Mouse (Mus musculus): ENCODE results near the gene Nmt1.

The Nmt1 gene

DNA sequence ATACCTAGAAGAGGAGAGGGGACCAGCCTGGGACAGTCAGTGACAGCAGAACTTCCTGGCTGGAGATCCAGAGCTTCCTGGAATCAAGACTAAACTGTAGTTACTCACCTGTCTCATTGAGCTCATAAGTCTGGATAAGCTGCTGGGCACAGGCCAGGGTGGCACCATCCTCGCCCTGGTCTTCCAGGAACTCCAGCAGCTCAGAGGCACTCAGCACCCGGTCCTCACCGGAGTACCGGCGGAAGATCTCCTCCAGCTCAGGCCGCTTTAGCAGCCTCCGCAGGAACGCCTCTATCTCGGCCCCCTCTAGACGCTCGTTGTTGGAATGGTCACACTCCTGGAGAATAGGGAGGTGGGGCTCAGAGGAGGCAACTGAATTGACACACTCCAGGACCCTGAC is 50.1 kb downstream of the Nmt1 start:
- no peak for DNase-seq (ENCODE audit: low spot score)

GRCm38 (mm10) chr11:103080323-103081091 is 52.5 kb downstream of the Nmt1 start:
- no peak for DNase-seq (ENCODE audit: low spot score)

GRCm38 (mm10) chr11:103081631-103082030 is 53.6 kb downstream of the Nmt1 start:
- DNase-seq (ENCODE audit: low spot score), result no peak

- DNase-seq (ENCODE audit: low spot score), result no peak
These were observed 65.3 kb downstream of the Nmt1 start for GRCm38 (mm10) chr11:103093306-103093705.

GRCm38 (mm10) chr11:103093862-103094833 is 66.2 kb downstream of the Nmt1 start:
- no peak for DNase-seq (ENCODE audit: low spot score)

DNA sequence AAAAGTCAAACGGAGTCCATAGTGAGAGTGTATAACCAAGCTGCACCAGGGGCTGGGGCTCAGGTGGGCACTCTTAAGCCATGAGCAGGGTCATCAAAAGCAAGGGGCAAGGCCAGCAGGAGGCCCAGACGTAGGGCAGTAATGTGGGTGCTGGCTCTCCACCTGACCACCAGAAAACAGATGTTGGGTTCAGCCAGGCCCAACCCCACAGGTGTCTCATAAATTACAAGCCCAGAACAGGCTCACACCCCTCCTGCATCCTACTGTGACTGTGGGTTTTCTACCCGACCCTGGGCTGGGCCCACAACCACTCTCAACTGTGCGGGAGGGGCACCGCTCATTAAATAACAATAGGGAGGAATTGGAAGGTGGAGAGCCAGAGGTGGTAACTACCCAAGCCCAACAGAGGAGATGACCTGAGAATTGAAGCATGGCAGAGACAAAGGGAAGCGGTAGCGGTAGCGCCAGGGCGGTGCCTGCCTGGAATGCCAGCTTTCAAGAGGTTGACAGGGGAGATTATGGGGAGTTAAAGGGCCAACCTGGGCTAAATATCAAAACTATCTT is 67.2 kb downstream of the Nmt1 start:
- no peak for DNase-seq (ENCODE audit: low spot score)

- no peak for DNase-seq (ENCODE audit: low spot score)
These were observed 67.8 kb downstream of the Nmt1 start for GRCm38 (mm10) chr11:103095801-103096200.

DNA sequence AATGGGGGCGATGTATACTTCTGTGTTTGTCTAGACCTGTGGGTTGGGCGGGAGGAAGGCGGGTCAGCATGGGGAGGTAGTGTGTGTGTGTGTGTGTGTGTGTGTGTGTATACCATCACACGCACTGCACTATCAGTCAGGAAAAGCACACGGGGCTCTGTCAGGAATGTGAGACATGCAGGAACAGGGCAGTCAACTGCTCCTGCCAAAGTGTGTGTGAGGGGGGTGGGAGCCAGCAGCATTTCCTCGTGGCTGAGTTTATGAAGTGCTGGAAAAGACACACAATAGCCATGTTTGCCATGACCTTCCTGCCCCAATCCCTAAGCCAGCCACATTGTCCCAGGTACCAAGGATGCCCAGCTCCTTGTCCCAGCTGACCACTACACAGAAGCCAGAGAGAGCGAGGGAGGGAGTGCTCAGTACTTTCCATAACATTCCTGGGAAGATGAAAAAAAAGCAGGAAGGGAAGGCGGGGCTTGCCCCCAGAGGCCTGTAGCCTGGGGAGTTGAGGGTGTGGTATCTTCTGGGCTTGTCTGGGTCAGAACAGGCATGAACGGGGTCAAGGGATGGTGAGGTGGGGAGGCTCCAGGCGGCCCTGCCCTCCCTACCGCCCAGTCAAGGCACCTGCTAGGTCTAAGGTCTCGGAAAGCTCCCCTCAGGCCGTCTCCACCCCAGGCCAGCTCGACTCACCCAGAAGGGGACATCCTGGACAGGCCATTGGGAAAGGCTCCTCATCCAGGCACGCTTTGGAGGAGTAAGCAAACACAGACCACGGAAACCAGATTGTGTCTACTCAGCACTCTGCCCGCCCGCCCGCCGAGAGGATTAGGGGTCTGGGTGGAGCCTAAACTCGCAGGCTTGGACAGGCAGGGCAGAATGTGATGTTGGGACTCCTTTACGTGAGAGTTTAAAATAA is 69.2 kb downstream of the Nmt1 start:
- DNase-seq (ENCODE audit: low spot score), result no peak

DNA sequence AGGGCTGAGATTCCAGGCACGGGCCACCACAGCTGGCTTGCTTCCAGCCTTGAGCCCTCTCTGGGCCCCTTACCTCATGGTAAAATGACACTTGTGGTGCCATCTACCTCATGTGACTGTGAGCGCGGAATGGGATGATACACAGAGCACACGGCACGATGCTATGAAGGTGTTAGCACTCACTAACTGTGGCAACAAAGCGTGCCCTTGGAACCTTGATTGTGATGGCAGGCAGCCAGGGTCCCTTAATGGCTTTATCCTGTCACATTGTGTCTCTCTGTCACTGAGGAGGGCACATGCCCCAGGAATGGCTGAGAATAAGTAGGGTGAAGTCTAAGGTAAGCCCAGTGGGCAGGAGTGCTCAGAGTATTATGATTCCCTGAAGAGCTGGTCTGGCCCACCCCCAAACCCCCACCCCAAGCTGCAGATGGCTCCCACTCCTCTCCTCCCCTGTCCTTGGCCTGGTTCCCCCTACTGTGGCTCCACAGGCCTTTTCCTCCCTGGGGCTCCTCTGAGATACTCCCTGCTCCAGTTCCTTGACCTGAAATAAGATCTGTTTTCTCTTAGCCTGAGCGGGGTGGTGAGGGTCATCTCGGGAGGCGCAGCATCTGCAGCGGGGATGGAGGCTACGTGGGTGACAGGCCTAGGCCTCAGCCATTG is 70.7 kb downstream of the Nmt1 start:
- no peak for DNase-seq (ENCODE audit: low spot score)

DNA sequence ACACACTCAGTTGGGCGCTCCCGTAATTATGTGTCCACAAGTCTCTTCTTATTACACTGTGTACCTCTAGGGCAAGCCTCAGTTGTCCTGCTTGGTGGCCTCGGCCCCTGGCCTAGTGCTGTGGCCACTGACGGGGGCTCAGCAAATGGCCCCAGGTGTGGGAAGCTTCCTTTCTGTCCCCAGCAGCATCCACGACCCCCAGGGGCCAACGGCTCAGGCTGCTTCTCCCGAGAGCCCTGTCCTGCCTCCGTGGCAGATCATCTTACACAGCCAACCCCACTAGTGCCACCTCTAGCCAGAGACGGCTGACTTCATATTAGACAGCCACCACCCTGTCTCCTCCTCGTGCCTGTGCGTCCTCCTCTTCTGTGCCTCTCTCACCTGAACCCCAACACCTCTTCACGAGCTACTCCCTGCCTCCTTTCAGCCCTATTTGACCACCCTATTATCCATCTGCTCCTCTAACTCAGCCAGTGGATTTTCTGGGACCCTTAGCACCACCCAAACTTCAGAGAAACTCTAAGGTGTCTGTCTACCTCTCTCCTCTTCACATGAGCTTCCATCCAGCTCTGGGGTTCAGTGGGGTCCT is 71.5 kb downstream of the Nmt1 start:
- DNase-seq (ENCODE audit: low spot score), result no peak

GRCm38 (mm10) chr11:103100361-103100760 is 72.4 kb downstream of the Nmt1 start:
- DNase-seq (ENCODE audit: low spot score), result no peak

DNA sequence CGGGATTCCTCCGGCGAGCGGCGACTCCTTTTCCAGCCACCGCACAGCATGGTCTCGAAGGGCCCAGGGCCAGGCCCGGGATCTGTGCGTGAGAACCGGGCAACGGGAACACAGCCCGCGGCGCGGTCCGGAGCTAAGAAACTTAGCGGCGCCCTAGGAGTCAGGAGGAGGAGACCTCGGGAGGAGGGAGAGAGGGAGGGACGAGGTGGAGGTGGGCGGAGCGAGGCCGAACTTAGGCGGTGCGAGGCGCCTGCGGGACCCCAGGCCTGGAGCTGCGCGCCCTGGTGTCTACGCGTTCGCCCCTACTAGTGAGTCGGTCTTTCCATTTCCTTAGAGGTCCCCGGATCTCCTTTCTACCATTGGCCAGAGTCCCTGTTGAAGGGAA is 73.5 kb downstream of the Nmt1 start, which contains the start of the genes Plcd3 and Acbd4:
Gene Plcd3, minus strand, starts transcription at position 178 of the 385 bp plus-strand sequence.
Gene Acbd4, plus strand, starts transcription at position 202 of the 385 bp plus-strand sequence.
- peak; percentile 70 for DNase-seq (ENCODE audit: low spot score)

- DNase-seq (ENCODE audit: low spot score), result peak; percentile 62
These were observed 74.0 kb downstream of the Nmt1 start for GRCm38 (mm10) chr11:103101866-103102501.

- peak; percentile 99 for DNase-seq (ENCODE audit: low spot score)
These were observed 74.8 kb downstream of the Nmt1 start for GRCm38 (mm10) chr11:103102725-103103349.

- DNase-seq (ENCODE audit: low spot score), result no peak
These were observed 75.6 kb downstream of the Nmt1 start for GRCm38 (mm10) chr11:103103621-103104020.

DNA sequence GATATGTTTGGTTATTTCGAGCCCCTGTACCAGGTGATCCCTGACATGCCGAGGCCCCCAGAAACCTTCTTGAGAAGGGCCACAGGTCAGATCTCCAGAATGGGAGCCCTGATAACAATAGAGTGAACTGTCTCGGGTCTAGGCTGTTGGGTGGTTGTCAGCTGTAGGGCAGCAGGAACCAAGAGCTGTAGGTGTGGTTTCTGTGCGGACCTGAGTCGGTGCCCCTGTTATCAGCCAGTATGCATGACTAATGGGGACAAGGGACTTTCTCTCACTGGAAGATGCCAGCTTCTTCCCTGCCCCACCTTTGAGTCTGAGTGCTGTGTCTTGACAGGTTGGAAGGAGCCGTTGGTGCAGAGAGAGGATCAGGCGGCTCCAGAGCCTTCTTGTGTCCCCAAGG is 76.5 kb downstream of the Nmt1 start:
- no peak for DNase-seq (ENCODE audit: low spot score)

GRCm38 (mm10) chr11:103105180-103105725 is 77.3 kb downstream of the Nmt1 start:
- DNase-seq (ENCODE audit: low spot score), result no peak

GRCm38 (mm10) chr11:103105810-103106209 is 77.8 kb downstream of the Nmt1 start:
- DNase-seq (ENCODE audit: low spot score), result no peak

GRCm38 (mm10) chr11:103106386-103106785 is 78.4 kb downstream of the Nmt1 start:
- DNase-seq (ENCODE audit: low spot score), result no peak
